Mouse (Mus musculus): ENCODE measurements around the gene Dlg4. TPM values are rescaled to one million over a fixed set of nuclear protein-coding genes. Genes with fewer than 3 reads are reported as not detected.

Gene Dlg4
- total and polyA plus RNA-seq, 3 experiments, result 6.8 to 15.3 (median 7.3) TPM

DNA sequence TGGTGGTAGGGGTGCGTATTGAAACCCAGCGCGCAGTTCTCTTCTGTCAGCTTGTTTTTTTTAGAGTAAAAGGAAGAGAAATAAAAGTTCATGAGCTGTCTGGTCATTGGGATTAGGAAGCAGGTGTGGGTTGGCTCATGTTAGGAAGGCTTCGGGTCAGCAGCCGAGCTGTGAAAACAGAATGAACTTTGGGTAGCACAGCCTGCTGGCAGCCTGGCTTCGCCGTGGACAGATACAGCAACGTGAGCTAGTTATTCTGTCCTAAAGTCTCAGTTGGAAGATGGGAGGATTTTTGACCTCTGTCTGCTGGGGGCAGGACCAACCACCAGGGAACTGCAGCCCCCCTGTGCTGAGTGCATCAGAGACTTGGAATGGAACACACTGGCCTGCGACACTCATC lies 41.1 kb downstream of the Dlg4 start:
- dilution Hi-C loops (cut with MboI; ENCODE audit: extremely low pct_ligation_motif_present, extremely low pct_unique_long_range_greater_than_20kb, low sequenced_read_pairs), result no loop called here
- no peak for DNase-seq (ENCODE audit: extremely low read depth)
- no peak overlapping the region for H3K4me3 ChIP-seq (replicated peaks in 1 of 3; ENCODE audit: low read depth in 2 of 3, low read length in 2 of 3, poor library complexity in 1 of 3)
- TF ChIP-seq PAX5 (IDR thresholded peaks at IDR 0.05; ENCODE audit: low read length) (no peak), E2F4 (IDR thresholded peaks at IDR 0.05; ENCODE audit: insufficient replicate concordance, low read depth, low read length) (no peak), NELFE (IDR thresholded peaks at IDR 0.05; ENCODE audit: low read depth, low read length) (no peak), IRF4 (IDR thresholded peaks at IDR 0.05; ENCODE audit: low read depth, low read length) (no peak), MAFK (IDR thresholded peaks at IDR 0.05; ENCODE audit: insufficient replicate concordance, low read length) (no peak), EP300 (IDR thresholded peaks at IDR 0.05; ENCODE audit: low read length) (no peak), RCOR1 (conservative IDR thresholded peaks at IDR 0.05; ENCODE audit: low read depth, low read length) (no peak), POLR2AphosphoS2 (IDR thresholded peaks at IDR 0.05; ENCODE audit: low read depth, low read length) (no peak), MEF2A (IDR thresholded peaks at IDR 0.05; ENCODE audit: borderline replicate concordance, low read depth, low read length) (no peak), CTCF (conservative IDR thresholded peaks at IDR 0.05 in 1 of 2, IDR thresholded peaks at IDR 0.05 in 1 of 2; ENCODE audit: low read depth in 2 of 2, low read length in 2 of 2) (no peak), BHLHE40 (IDR thresholded peaks at IDR 0.05; ENCODE audit: low read depth, low read length) (no peak), MAX (IDR thresholded peaks at IDR 0.05; ENCODE audit: low read length) (no peak), TCF12 (IDR thresholded peaks at IDR 0.05; ENCODE audit: low read depth, low read length) (no peak), HCFC1 (IDR thresholded peaks at IDR 0.05; ENCODE audit: low read depth, low read length) (no peak)
- no peaks in the 10 kb centered on the region for H3K79me2 ChIP-seq (replicated peaks; ENCODE audit: control insufficient read depth, extremely low read depth, insufficient read depth, poor library complexity, severe bottlenecking)
- no peaks in the 10 kb centered on the region for H3K9me3 ChIP-seq (replicated peaks; ENCODE audit: low read length)
- H3K9ac ChIP-seq (ENCODE audit: insufficient read depth, low read depth), result no peak overlapping the region
- H3K36me3 ChIP-seq (replicated peaks in 1 of 2; ENCODE audit: control insufficient read depth in 1 of 2, insufficient read depth in 1 of 2, low read length in 1 of 2), result no peaks in the 10 kb centered on the region
- H3K27ac ChIP-seq (ENCODE audit: insufficient read depth, low read depth), result no peak overlapping the region
- in situ Hi-C loops (cut with MboI; ENCODE audit: low pct_ligation_motif_present, low pct_unique_long_range_greater_than_20kb, low sequenced_read_pairs), result loop anchor here (5.0 kb wide), 1 partner anchor 139 kb away; no protein-coding TSS in a partner anchor
- H3K27me3 ChIP-seq (replicated peaks), result peaks cover 26% of the 10 kb centered on the region
- no peak overlapping the region for H3K4me2 ChIP-seq (ENCODE audit: insufficient read depth, low read depth, poor library complexity, severe bottlenecking)
- peaks cover 0 to 6% of the 10 kb centered on the region in 2 experiments; a peak in 2 of 4 replicates for H3K4me1 ChIP-seq (ENCODE audit: control insufficient read depth in 1 of 2, insufficient read depth in 2 of 2)

DNA sequence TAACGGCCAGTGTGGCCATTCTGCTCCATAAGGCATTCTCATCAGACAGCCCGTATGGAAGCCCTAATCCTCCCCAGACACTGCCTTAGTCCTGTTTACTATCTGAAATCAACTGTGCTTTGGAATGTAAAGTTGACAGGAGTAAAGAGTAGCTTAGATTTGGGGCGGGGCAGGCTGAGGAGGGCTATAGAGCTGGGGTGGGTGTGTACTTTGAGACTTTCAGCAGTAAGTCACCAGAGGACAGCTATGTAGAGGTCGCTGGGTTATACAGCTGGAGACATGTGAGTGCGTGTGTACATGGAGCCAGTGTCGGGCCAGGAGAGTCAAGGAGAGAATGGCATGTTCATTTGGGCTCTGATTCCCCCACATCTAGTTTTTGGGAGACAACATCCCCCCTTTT lies 43.2 kb downstream of the Dlg4 start:
- dilution Hi-C loops (cut with MboI; ENCODE audit: extremely low pct_ligation_motif_present, extremely low pct_unique_long_range_greater_than_20kb, low sequenced_read_pairs) (no loop called here), in situ Hi-C loops (cut with MboI; ENCODE audit: low pct_ligation_motif_present, low pct_unique_long_range_greater_than_20kb, low sequenced_read_pairs) (loop anchor here (5.0 kb wide), 1 partner anchor 137 kb away; no protein-coding TSS in a partner anchor)
- Histone ChIP-seq H3K36me3 (replicated peaks in 1 of 2; ENCODE audit: control insufficient read depth in 1 of 2, insufficient read depth in 1 of 2, low read length in 1 of 2) (no peaks in the 10 kb centered on the region), H3K9me3 (replicated peaks; ENCODE audit: low read length) (peaks cover 5% of the 10 kb centered on the region), H3K79me2 (replicated peaks; ENCODE audit: control insufficient read depth, extremely low read depth, insufficient read depth, poor library complexity, severe bottlenecking) (no peaks in the 10 kb centered on the region), H3K9ac (ENCODE audit: insufficient read depth, low read depth) (no peak overlapping the region), H3K4me2 (ENCODE audit: insufficient read depth, low read depth, poor library complexity, severe bottlenecking) (no peak overlapping the region), H3K4me3 (replicated peaks in 1 of 3; ENCODE audit: low read depth in 2 of 3, low read length in 2 of 3, poor library complexity in 1 of 3) (no peak overlapping the region), H3K27me3 (replicated peaks) (peaks cover 5% of the 10 kb centered on the region), H3K27ac (ENCODE audit: insufficient read depth, low read depth) (no peak overlapping the region), H3K4me1 (ENCODE audit: control insufficient read depth in 1 of 2, insufficient read depth in 2 of 2) (peaks cover 0 to 6% of the 10 kb centered on the region in 2 experiments; a peak in 2 of 4 replicates)
- no peak for DNase-seq (ENCODE audit: extremely low read depth)
- TF ChIP-seq E2F4 (IDR thresholded peaks at IDR 0.05; ENCODE audit: insufficient replicate concordance, low read depth, low read length), result no peak
- no peak for TF ChIP-seq RCOR1 (conservative IDR thresholded peaks at IDR 0.05; ENCODE audit: low read depth, low read length)
- TF ChIP-seq BHLHE40 (IDR thresholded peaks at IDR 0.05; ENCODE audit: low read depth, low read length), result no peak
- no peak for TF ChIP-seq CHD1 (IDR thresholded peaks at IDR 0.05; ENCODE audit: low read depth, low read length)
- no peak for TF ChIP-seq MAZ (IDR thresholded peaks at IDR 0.05; ENCODE audit: low read depth, low read length)
- no peak for TF ChIP-seq POLR2AphosphoS2 (IDR thresholded peaks at IDR 0.05; ENCODE audit: low read depth, low read length)
- TF ChIP-seq EP300 (IDR thresholded peaks at IDR 0.05; ENCODE audit: low read length), result no peak
- TF ChIP-seq ETS1 (conservative IDR thresholded peaks at IDR 0.05; ENCODE audit: low read depth, low read length), result no peak
- no peak for TF ChIP-seq JUN (IDR thresholded peaks at IDR 0.05; ENCODE audit: insufficient read depth, low read depth, low read length)
- no peak for TF ChIP-seq NELFE (IDR thresholded peaks at IDR 0.05; ENCODE audit: low read depth, low read length)
- TF ChIP-seq ZNF384 (IDR thresholded peaks at IDR 0.05; ENCODE audit: low read depth, low read length), result no peak
- TF ChIP-seq MYC (IDR thresholded peaks at IDR 0.05; ENCODE audit: low read depth, low read length), result no peak
- no peak for TF ChIP-seq RAD21 (IDR thresholded peaks at IDR 0.05; ENCODE audit: low read depth, low read length)
- no peak for TF ChIP-seq MEF2A (IDR thresholded peaks at IDR 0.05; ENCODE audit: borderline replicate concordance, low read depth, low read length)
- no peak for TF ChIP-seq SIN3A (IDR thresholded peaks at IDR 0.05; ENCODE audit: low read length)
- no peak for TF ChIP-seq ZMIZ1 (IDR thresholded peaks at IDR 0.05; ENCODE audit: low read depth, low read length)

Data from CH12.LX (cell line).